Mouse (Mus musculus) adrenal gland, adult 18-20 months (tissue): ENCODE results near the gene Olfr33. TPM values are rescaled to one million over a fixed set of nuclear protein-coding genes. Genes with fewer than 3 reads are reported as not detected.

ENCODE experiments used
- DNase-seq, 2 experiments: peaks; one replicate each; pipeline ENCODE4 v3.0.0; 2021 to 2022; ENCODE audit warnings: low spot score in 2 of 2
- long read RNA-seq, 2 experiments: library from polyadenylated mRNA; stranded (forward); transcript quantifications; one replicate each; pipeline ENCODE4 v2.0.0; 2021
- total RNA-seq, 2 experiments: library from RNA; stranded (reverse); gene quantifications; 1 replicate in 1 of 2; 2 replicates in 1 of 2; pipeline ENCODE4 v1.2.3; 2021

The Olfr33 gene
- not detected for total RNA-seq
- long read RNA-seq, experiment 1: 0 reads
- long read RNA-seq, experiment 2: 0 reads

DNA sequence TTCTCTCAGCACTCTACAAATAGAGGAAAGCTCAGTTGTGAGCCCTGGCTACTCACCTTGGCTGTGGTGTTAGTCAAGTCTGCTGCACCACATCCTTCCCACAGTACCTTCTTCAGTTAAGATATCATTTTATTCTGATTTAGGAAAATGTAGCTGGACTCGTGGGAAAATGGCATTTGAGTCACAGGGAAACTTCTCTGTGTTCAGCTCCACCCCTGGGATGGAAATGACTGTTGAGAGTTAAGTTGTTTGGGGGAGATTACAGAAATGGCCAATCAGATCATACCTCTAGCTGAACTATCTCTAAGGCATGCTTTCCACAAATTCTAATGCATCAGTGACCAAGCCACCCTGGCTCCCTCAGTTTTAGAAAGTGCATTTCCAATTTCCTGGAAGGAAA, at the start of gene Olfr33:
Gene Olfr33 (minus strand): TSS at position 101 of the 400 bp plus-strand sequence.
- DNase-seq: no peak

DNA sequence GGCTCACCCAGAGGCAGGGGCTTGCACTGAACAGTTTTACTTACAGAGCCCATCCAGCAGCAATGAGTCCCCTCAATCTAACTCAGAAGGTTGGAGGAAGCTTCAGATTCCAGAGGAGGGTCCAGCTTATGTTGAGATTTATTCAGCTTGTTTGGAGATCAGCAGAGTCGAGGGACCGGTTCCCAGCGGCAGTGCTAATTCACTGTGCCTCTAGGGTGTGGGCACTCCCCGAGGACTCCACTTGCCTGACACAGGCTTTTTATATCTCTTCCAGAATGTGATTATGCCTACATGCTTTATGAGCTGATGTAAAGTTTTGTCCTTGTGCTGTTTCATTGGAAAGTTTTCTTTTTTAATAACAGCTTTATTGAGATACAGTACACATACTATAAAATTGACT, 40.4 kb upstream of the Olfr33 start, which contains the start of the genes Olfr560 and Olfr78:
Gene Olfr560 (minus strand): TSS at position 101 of the 400 bp plus-strand sequence.
Gene Olfr78 (minus strand): TSS at position 206 of the 400 bp plus-strand sequence.
- no peak for DNase-seq

DNA sequence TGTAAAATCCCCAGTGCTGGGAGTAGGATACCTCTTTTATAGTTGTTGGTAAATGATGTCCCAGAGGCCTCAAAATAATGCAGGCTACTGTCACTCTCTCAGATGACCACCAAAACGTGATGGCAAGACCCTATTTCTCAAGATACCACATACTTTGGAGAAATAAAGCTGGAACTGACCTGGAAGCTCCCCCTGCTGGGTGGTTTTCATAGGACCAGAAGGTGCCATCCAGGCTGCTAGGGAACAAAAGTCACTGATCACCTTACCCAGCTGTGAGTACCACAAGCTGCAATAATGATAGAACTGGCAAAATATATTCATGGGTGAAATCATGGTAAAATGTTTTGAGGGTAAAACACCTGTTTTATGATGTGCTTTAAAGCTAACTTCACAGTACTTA, 33.2 kb upstream of the Olfr33 start:
- DNase-seq: no peak

DNA sequence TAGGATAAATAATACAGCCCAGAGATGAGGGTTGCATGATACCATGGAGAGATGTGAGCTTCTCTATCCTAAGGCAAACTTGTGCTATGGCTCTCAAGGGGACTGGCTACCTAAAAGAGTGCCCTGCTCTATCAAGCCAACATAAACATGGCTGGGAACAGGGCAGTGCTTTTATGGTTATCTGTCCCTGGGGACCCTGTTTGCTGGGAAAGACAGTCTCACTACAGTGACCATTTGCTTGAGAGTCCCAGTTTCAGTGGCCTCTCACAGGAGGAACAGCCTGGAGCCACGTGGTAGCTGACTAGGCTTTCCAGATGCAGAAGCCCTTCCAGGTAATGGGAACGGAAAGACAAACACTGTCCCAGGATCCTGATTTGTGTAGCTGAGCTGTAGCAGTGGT, 18.8 kb upstream of the Olfr33 start:
- DNase-seq: no peak

DNA sequence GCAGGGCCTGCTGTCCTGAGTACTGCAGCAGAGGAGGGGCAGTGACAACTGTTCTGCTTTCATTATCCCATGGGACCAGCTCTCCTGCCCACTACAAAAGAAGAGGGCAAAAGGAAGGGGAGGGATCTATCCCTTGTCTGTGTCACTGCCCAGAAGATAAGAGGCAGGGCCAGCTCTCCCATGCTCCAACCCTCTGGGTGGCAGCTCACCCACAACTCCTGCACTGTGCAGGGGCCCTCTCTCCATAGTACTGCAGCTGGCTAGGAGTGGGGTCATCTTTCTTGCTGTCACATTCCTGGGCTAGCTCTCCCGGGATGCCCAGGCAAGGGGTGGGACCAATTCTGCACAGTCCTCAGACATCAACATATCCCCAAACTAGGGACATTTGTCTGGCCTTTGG, 14.9 kb upstream of the Olfr33 start:
- no peak for DNase-seq

DNA sequence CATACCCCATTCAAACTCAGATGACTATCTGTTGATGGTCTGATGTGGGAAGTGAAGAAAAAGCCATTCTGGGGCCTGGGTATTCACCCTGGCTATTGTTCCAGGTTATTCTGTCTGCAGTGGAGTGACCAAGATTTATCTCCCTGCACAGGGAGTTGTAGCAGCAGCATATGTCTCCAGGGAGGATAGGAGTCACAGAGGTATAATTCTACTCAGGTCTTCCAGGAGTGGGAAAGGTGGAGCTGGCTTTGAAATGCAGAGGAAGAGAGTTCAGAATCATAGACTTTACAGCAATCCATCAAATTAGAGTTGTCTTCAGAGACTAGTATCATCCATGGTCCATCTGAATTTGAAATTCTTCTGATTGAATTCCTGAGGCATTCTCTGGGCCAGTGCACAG, 8.5 kb upstream of the Olfr33 start, which contains the start of gene Olfr559:
Gene Olfr559 (minus strand): TSS at position 101 of the 400 bp plus-strand sequence.
- no peak for DNase-seq

DNA sequence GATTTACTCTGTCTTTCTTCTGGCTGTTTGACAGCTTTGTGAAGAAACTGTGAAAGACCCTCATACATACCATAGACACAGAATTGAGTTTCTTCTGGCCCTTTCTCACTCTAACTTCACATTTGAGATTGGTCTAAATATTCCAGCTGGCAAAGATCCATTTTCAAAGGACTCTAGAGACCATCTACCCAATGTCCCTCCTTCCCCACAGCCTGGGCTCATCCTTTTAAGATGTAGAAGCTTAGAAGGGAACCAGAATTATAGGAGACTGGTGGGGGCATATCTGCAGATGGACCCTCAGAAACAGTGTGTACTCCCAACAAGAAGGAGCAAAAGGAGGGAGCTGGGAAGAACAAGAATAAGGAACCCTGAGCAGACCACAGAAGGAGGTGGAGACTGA, 17.0 kb downstream of the Olfr33 start, which contains the start of gene Olfr558:
Gene Olfr558 (plus strand): TSS at position 301 of the 400 bp plus-strand sequence.
- DNase-seq: no peak

DNA sequence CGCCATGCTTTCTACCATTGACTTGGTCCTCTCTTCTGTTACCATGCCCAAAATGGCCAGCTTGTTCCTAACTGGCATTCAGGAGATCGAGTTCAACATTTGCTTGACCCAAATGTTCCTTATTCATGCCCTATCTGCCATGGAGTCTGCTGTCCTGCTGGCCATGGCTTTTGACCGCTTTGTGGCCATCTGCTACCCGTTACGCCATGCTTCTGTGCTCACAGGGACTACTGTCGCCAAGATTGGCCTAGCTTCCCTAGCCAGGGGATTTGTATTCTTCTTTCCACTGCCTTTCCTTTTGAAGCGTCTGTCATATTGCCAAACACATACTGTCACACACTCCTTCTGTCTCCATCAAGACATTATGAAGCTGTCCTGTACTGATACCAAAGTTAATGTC, 20.4 kb downstream of the Olfr33 start:
- DNase-seq: no peak

DNA sequence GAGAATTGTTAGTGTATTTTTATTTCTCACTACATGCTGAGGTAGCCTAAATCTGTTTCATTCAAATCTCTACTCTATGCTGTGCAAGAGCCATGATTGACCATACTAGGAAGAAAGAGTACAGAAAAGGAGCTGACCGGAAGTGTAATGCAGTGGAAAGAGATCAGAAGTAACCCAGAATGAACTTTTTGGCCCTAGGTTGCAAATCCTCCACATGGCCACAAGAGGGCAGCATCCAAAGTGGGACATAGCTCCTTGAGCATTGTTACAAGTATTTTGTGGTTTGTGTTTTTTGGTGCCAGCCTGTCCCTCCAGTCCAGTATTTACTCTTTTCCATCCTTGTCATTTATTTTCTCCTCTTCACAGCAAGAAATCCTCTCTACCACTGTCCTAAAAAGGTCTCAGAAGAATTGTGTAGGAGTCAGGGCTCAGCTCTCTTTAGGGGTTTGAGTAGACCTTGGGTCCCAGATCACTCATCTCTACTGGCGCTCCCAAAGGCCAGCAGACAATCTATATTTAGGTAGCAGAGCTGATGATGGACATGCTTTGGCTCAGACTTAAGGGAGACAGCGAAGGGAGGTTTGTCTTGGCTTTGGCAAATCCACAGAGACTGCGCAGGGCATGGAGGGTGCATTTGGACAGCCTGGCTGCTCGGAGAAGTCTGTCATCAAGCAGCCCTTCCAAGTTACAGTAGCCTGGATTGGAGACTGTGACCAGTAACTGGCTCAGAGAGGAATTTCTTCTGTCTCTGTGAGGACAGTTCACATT, 23.3 kb downstream of the Olfr33 start, which contains the start of gene Olfr557:
Gene Olfr557 (plus strand): TSS at position 553 of the 768 bp plus-strand sequence.
- peak; percentile 35 to 36 for DNase-seq

DNA sequence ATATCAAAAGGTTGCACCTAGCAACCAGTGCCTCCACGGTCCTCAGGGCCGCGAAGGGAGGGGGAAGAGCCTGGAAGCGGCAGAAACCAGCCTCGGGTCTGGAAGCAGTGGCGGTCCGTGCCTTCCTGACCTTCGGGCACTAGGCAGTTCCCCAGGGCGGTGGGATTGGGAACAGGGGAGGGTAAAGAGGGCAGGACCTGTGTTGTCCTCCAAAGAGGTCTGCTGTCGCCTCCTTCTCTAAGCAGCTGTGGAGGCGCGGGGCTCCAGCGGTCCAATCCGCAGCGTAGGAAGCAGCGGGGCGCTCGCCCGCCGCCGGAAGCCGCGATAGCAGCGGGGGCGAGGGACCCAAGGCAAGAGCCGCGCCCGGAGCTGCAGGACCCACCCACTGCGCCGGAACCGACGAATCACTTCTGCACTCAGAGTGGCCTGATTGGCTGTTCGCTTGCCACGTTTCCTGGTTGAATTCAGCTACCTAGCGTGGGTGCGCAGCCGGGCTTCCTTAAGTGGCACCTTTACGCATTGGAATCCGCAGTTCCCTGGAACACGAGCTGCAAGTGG, 31.8 kb downstream of the Olfr33 start, which contains the start of gene Trim68:
Gene Trim68 (minus strand): TSS at position 384 of the 558 bp plus-strand sequence.
- DNase-seq: peak; percentile 81 to 82

DNA sequence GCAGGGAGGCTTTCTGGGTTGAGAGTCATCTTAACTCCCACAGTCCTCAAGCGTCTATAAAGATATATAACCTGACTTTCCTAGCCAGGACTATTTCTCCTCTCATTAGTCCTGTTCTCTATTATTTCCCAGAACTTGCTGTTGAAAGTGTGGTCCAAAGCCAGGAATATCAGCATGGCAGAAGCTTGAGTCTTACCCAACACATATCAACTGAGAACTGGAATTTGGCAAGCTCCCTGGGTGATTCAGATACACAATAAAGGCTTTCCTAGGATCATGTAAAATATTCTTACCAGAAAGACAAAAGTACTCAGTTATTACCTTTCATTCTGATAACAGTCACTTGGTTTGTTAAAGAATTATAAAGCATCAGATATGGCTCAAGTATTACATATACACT, 37.0 kb downstream of the Olfr33 start:
- no peak for DNase-seq

DNA sequence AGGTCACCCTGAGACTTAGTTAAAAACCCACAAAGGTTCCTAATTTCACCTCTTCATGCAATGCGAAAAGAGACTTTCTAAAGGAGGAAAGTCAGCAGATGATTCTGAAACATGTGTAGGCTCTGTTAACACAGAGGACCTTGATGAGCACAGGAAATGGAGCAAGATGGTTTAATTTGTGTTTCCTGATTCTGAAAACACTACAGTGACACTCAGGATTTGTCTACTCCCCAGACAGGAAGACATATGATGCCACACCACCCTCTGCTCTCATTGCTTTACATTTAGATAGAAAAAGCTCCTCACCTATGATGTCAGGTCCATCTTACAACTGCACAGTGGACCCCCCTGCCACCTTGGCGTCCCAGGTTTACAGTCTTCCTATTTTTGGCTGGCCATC, 42.6 kb downstream of the Olfr33 start:
- no peak for DNase-seq

DNA sequence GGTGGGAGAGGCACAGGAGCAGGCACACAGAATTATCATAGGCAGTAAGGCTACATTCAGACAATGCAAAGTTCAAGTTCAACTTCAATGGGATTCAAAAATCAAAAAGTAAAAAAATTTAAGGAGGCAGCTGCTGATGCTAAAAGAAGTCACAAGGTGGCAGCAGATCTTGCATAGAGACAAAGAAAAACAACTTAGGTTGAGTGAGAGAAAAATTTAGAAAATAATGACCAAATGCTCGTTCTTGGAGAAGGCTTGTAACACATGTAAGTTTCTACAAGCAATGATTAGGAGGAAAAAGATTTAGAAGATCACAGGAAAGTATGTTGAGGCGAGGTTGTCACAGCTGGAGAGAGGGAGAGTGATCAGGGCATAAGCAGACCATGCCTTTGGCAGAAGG, 53.5 kb downstream of the Olfr33 start:
- no peak for DNase-seq

DNA sequence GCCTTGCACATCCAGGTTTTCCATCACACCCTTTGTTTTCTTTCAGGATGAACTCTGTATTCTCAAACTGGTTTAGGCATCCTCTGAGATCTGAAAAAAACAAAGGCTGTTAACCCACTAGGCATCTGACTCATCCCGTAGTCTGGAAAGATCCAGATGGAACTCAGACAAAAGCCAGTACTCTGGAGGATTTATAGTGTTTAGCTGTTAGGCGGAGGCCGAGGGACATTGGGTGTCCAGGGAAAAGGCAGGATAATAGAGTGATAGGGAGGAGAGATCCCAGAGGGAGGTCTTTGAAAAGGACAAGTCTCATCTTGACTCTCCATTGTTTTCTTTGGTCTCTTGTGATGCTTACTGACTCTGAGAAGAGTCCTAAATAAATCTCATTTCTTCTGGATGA, 54.3 kb downstream of the Olfr33 start, which contains the start of gene Olfr556:
Gene Olfr556 (plus strand): TSS at position 301 of the 400 bp plus-strand sequence.
- DNase-seq: no peak

Other genes starting within 250 kb of the Olfr33 start
- gene Olfr543, start 237.4 kb downstream of the Olfr33 start, total RNA-seq: not detected
- not detected for gene Olfr544, start 230.8 kb downstream of the Olfr33 start, total RNA-seq
- not detected for gene Olfr545, start 219.5 kb downstream of the Olfr33 start, total RNA-seq
- gene Olfr547, start 184.3 kb downstream of the Olfr33 start, total RNA-seq: not detected
- gene Olfr548-ps1, start 178.2 kb downstream of the Olfr33 start, total RNA-seq: not detected
- not detected for gene Olfr549, start 169.2 kb downstream of the Olfr33 start, total RNA-seq
- 10 to 100 TPM; 12.1 to 14.6 TPM for gene Trim21, start 153.6 kb downstream of the Olfr33 start, total RNA-seq
- gene Olfr550, start 147.6 kb downstream of the Olfr33 start, total RNA-seq: not detected
- not detected for gene Olfr551, start 127.2 kb downstream of the Olfr33 start, total RNA-seq
- under 1 TPM in 1 of 2 experiments, not detected in 1; 0.10 TPM for gene Olfr552, start 121.3 kb downstream of the Olfr33 start, total RNA-seq
- not detected for gene Olfr553, start 100.9 kb downstream of the Olfr33 start, total RNA-seq
- gene Olfr554, start 80.6 kb downstream of the Olfr33 start, total RNA-seq: not detected
- gene Olfr555, start 60.2 kb downstream of the Olfr33 start, total RNA-seq: not detected
- gene Olfr556, start 54.2 kb downstream of the Olfr33 start, total RNA-seq: not detected
- 1 to 10 TPM; 7.8 to 9.1 TPM for gene Trim68, start 31.7 kb downstream of the Olfr33 start, total RNA-seq
- gene Olfr557, start 23.2 kb downstream of the Olfr33 start, total RNA-seq: not detected
- gene Olfr558, start 16.9 kb downstream of the Olfr33 start, total RNA-seq: under 1 TPM; 0.36 to 0.45 TPM
- not detected for gene Olfr559, start 8.4 kb upstream of the Olfr33 start, total RNA-seq
- not detected for gene Olfr560, start 40.3 kb upstream of the Olfr33 start, total RNA-seq
- gene Olfr78, start 40.4 kb upstream of the Olfr33 start, total RNA-seq: under 1 TPM in 1 of 2 experiments, not detected in 1; 0.22 TPM
- not detected for gene Olfr561, start 52.2 kb upstream of the Olfr33 start, total RNA-seq
- gene Olfr564, start 84.4 kb upstream of the Olfr33 start, total RNA-seq: not detected
- not detected for gene Olfr566, start 139.7 kb upstream of the Olfr33 start, total RNA-seq
- not detected for gene Olfr568, start 158.1 kb upstream of the Olfr33 start, total RNA-seq
- gene Olfr569, start 171.8 kb upstream of the Olfr33 start, total RNA-seq: not detected
- gene Olfr570, start 175.5 kb upstream of the Olfr33 start, total RNA-seq: not detected
- gene Olfr571, start 198.5 kb upstream of the Olfr33 start, total RNA-seq: not detected
- not detected for gene Olfr572, start 205.3 kb upstream of the Olfr33 start, total RNA-seq
- gene Olfr573-ps1, start 223.5 kb upstream of the Olfr33 start, total RNA-seq: not detected
- gene Olfr574, start 229.4 kb upstream of the Olfr33 start, total RNA-seq: under 1 TPM in 1 of 2 experiments, not detected in 1; 0.38 TPM
- gene Olfr575, start 239.7 kb upstream of the Olfr33 start, total RNA-seq: not detected
- not detected for gene Olfr576, start 243.6 kb upstream of the Olfr33 start, total RNA-seq